10 mouse cellular contexts compared by ENCODE assay signal in the genomic region with DNA sequence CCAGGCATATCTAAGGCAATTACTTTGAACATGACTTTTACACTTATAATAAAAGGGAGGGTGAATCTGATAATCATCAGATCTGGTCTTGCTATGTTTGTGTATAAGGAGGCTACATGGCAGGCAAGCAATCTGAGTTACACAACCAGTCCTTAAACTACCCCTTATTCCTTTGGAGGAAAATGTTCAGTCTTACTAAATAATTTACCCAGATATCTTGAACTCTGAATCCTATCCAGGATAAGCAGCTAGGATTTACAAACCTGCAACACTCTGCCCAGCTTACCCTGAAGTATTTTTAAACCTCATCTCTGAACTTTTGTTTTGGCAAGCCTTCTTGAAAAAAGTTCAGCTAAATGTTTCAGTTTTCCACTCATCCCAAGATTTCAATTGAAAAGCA. TPM values are rescaled to one million over a fixed set of nuclear protein-coding genes. Genes with fewer than 3 reads are reported as not detected.
DNase-seq lines count a peak whose midpoint lies in the region; ATAC-seq and TF ChIP-seq lines count a peak whose summit lies in the region.
"Had no signal": no experiment of that assay in that cellular context is flagged by ENCODE, and none has a peak within 500 bp of the region (broad histone marks: within the 10 kb centered on the region; RNA-seq: fewer than 3 reads in every experiment).

No protein-coding gene starts in this region.

- no peaks in the 10 kb centered on the region; the same call in none of the 2 replicates for H3K4me1 ChIP-seq in lung, embryonic 14.5 days (ENCODE audit: insufficient read depth)
- no peaks in the 10 kb centered on the region; the same call in 1 of the 2 replicates for H3K4me1 ChIP-seq in embryonic fibroblast, embryonic 13.5 days (ENCODE audit: control insufficient read depth, insufficient read depth, low read length)
- H3K4me1 ChIP-seq in limb, embryonic 10.5 days: peaks cover 17% of the 10 kb centered on the region
- H3K4me1 ChIP-seq in neural tube, embryonic 13.5 days (replicated peaks): peaks cover 47% of the 10 kb centered on the region

- no peak for TF ChIP-seq POLR2A in embryonic fibroblast, embryonic 13.5 days (IDR thresholded peaks at IDR 0.05; ENCODE audit: low read depth, low read length)

- no peaks in the 10 kb centered on the region for H3K27me3 ChIP-seq in lung, embryonic 14.5 days (ENCODE audit: insufficient read depth, low read length)
- H3K27me3 ChIP-seq in limb, embryonic 10.5 days (ENCODE audit: low read depth, poor library complexity, severe bottlenecking): no peaks in the 10 kb centered on the region
- no peaks in the 10 kb centered on the region for H3K27me3 ChIP-seq in neural tube, embryonic 13.5 days

- H3K9ac ChIP-seq in lung, embryonic 14.5 days: peak overlapping the region; percentile 98
- peak overlapping the region; percentile 98 for H3K9ac ChIP-seq in neural tube, embryonic 13.5 days

- DNase-seq in lung, embryonic 14.5 days: no peak
- no peak for DNase-seq in lung, postnatal 4 days
- DNase-seq in limb, embryonic 10.5 days (ENCODE audit: low spot score): no peak
- no peak for DNase-seq in yolk sac, embryonic 10.5 days (ENCODE audit: low spot score)
- no peak for DNase-seq in urinary bladder, postnatal 4 days (ENCODE audit: low spot score in 2 of 2)
- DNase-seq in spleen, postnatal 4 days (ENCODE audit: low spot score in 2 of 2): no peak
- DNase-seq: adrenal gland, postnatal 10 days; retina, postnatal 1 day had no signal

- H3K4me3 ChIP-seq in lung, embryonic 14.5 days (ENCODE audit: low read depth, low read length): peak overlapping the region; percentile 99
- H3K4me3 ChIP-seq in embryonic fibroblast, embryonic 13.5 days (ENCODE audit: insufficient read depth, low read length): peak overlapping the region; percentile 93
- H3K4me3 ChIP-seq in limb, embryonic 10.5 days: peak overlapping the region; percentile 97
- H3K4me3 ChIP-seq in neural tube, embryonic 13.5 days: peak overlapping the region; percentile 96

- H3K4me2 ChIP-seq in lung, embryonic 14.5 days: peak overlapping the region; percentile 93
- peak overlapping the region; percentile 92 for H3K4me2 ChIP-seq in neural tube, embryonic 13.5 days

- H3K27ac ChIP-seq in lung, embryonic 14.5 days (ENCODE audit: low read depth): no peak overlapping the region
- no peak overlapping the region for H3K27ac ChIP-seq in embryonic fibroblast, embryonic 13.5 days (ENCODE audit: insufficient read depth, low read length)
- no peak overlapping the region for H3K27ac ChIP-seq in limb, embryonic 10.5 days
- H3K27ac ChIP-seq in neural tube, embryonic 13.5 days (replicated peaks): no peak overlapping the region

- H3K36me3 ChIP-seq in lung, embryonic 14.5 days (ENCODE audit: insufficient read depth): peaks cover 6% of the 10 kb centered on the region
- peaks cover 26% of the 10 kb centered on the region for H3K36me3 ChIP-seq in limb, embryonic 10.5 days
- no peaks in the 10 kb centered on the region for H3K36me3 ChIP-seq in neural tube, embryonic 13.5 days

- no peak for ATAC-seq in lung, embryonic 14.5 days (ENCODE audit: insufficient read depth)
- no peak for ATAC-seq in neural tube, embryonic 13.5 days (ENCODE audit: low read depth)

- no peaks in the 10 kb centered on the region for H3K9me3 ChIP-seq in lung, embryonic 14.5 days (ENCODE audit: low read depth, low read length)
- no peaks in the 10 kb centered on the region for H3K9me3 ChIP-seq in limb, embryonic 10.5 days (replicated peaks)
- no peaks in the 10 kb centered on the region for H3K9me3 ChIP-seq in neural tube, embryonic 13.5 days

- no peak for TF ChIP-seq CTCF in lung, embryonic 14.5 days (IDR thresholded peaks at IDR 0.05; ENCODE audit: low read depth)
- TF ChIP-seq CTCF in embryonic fibroblast, embryonic 13.5 days (IDR thresholded peaks at IDR 0.05; ENCODE audit: borderline replicate concordance, insufficient read depth, low read length): no peak

RNA-seq across cellular contexts. Expression of a gene that starts 2.7 kb away (rescaled TPM):
- polyA plus RNA-seq in lung, embryonic 14.5 days (2014; fragmentation: Nextera tagmentation; extraction: Ambion mirVana): 415 and 429 TPM in 2 replicates
- 169 and 218 TPM in 2 replicates for polyA plus RNA-seq in embryonic fibroblast, embryonic 13.5 days (2011; ENCODE audit: insufficient read length, low read depth, missing spikeins)
- 510 and 520 TPM in 2 replicates for polyA plus RNA-seq in limb, embryonic 10.5 days (2016; fragmentation: Nextera tagmentation; extraction: Ambion mirVana)
- 292 and 340 TPM in 2 replicates for polyA plus RNA-seq in neural tube, embryonic 13.5 days (2015; fragmentation: Nextera tagmentation; extraction: Ambion mirVana)
